Mouse (Mus musculus): ENCODE results near the gene Stab2.

Stab2 gene

DNA sequence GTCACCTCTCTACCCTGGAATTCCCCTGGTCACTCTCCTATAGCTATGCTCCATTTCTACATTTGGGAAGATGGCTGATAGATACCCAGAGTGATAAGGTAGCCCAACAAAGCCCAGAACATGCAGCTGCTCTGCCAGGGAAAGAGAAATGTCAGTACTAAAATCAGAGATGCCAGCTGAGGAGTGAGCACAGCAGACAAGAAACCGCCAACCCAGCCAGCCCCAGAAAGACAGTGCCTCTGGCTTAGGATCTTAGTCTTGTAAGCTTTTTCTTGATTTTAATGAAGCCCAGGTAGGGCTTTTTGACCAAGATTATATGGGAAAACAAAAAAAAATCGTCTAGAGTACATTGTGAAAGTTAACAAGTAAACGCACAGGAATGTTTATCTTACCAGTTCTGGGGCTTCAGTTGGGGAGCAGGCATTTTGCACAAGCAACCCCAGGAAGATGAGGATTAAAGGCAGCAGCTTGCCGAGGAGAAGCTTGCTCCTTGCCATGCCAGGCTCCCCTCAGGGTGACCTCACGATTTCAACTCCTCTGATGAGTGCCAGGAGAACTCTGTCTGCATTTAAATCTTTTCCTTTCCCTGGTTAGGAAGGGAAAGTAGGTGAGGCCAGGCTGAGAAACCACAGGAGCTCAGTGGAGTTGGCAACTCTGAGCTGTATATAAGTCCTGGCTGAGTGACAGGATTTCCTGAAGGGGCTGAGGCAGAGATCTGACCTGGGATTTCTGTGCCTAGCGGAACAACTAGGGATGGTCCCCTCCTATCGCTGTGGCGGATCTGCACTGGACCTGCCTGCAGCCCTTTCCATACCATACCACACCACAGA is at the start of gene Stab2:
TSS of gene Stab2 (minus strand) at position 641 of the 830 bp plus-strand sequence.
- DNase-seq (ENCODE audit: extremely low read depth, low read depth): no peak

DNA sequence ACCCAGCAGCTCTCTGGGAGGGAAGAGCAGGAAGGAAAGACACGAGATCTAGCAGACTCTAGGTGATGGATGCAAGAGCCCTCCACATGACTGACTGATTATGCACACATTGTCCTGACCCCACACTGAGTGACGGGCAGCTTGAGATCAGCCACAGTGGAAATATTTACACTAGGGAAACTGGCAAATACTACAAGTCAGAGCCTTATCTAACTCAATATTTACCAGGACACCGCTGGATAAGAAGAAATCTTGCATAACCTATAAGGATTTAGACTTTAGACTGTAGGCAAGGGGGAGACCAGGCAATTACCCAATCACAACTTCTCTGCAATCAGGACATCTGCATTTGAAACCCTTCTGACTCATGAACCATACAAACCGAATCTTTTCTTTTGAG is 43.9 kb upstream of the Stab2 start:
- DNase-seq (ENCODE audit: extremely low read depth, low read depth): no peak

DNA sequence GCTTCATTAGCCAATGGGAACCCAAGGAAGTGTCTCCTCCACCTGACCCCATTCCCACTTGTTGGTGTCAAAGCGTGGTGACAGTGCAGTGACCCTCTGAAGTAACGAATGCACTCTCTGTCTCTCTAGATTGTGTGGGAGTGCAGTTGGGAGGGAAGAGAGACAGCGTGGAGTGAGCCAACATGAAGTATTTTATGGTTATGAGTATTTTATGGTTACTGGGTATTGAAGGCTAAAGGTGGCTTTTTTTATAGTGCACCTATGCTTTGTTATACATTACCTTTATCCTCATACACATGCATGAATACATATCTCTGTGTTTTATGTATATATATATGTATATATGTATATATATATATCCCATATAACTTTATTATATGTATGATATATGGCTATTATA is 41.4 kb upstream of the Stab2 start:
- no peak for DNase-seq (ENCODE audit: extremely low read depth, low read depth)

DNA sequence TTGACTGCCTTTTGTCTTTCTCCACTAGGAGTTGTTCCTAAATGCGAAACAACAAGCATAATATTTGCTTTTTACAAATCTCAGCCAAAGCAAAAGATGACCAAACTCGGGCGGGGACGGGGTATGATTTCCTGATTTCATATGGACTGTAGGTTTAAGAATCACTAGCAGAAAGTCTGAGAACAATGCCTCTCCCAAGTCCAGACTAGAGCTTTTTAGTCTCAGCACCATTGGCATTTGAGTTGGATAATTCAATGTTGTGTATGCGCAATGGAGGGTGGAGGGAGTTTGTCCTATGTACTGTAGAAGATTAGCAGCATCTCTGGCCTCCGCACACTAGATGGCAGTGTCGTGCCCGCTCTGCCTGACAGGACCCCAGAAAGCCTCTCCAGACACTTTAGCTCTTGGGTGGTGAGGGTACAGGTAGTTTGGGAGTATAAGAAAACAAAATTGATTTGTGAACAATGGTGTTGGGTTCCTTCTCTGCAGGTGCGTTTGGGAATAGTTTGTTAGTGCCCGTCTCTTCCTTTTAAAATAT is 39.2 kb upstream of the Stab2 start:
- DNase-seq (ENCODE audit: extremely low read depth, low read depth): no peak

DNA sequence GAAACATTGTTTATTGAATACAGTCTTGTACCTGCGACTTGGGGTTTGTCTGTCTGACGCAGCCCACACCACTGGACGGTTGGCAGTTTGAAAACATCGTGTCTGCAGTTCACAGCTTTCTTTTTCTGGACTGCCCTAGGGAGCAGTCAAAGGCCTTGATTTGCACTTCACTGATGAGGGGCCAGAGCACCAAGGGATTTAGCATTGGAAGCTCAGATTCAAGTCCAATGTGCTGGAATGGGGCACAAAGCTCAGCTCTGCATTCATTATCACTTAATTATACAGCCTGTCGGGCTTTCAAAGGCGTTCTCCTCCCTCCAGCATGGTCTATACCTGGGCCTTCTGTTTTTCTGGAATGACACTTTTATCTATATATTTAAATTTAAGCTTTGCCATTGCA is 38.6 kb upstream of the Stab2 start:
- DNase-seq (ENCODE audit: extremely low read depth, low read depth): no peak

DNA sequence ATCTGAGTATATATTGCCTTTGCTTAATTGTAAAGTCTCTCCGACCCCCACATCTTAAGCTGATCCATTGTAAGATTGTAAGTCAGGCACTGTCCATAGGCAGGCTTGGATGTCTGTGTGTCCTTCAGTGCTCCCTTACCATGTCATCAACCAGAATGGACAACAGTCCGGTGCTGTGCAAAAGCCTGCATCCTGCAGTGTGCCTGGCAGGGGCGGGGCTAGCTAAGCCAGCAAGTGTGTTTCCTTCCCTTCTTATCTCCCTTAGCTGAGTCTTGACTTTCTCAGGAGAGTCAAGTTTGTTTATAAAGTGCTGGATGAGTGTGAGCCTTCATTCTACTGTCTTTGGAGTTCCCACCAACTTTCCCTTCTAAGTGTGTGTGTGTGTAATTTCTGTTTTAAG is 37.4 kb upstream of the Stab2 start:
- DNase-seq (ENCODE audit: extremely low read depth, low read depth): no peak

DNA sequence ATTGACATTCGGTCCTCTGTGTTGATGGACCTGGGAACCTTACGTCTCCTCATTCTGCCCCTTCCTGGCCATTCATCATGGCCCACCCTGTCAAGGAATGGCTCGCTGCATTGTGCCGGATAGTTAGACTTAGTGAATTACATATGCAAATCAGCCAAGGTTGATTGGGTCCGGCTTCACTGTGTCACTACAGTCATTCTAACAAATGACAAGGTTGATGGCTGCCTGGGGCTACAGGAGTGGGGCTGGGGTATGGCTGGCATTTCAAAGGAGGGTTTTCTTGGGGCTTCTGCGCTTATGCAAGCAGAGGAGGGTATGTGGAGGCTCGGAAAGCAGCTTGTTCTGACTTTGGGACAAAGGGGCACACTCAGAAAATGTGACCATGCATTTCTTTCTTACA is 33.4 kb upstream of the Stab2 start:
- no peak for DNase-seq (ENCODE audit: extremely low read depth, low read depth)

DNA sequence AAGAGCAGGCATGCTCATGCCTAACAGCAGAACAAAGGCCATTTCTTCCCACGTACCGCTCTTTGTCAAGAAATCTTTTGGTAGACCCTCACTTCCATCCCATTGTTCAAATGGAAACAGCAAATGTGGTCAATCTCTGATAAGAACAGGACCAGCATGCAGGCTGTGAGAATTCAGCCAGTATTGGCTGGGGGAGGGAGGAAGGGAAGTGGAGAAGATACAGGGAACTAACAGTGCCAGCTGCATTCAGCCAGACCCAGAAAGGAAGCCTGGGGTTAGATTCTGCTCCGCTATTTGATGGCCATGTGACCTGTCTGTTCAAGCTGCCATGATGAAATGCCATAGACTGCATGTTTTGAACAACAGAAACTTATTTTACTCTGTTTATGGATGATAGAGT is 32.0 kb upstream of the Stab2 start:
- no peak for DNase-seq (ENCODE audit: extremely low read depth, low read depth)

DNA sequence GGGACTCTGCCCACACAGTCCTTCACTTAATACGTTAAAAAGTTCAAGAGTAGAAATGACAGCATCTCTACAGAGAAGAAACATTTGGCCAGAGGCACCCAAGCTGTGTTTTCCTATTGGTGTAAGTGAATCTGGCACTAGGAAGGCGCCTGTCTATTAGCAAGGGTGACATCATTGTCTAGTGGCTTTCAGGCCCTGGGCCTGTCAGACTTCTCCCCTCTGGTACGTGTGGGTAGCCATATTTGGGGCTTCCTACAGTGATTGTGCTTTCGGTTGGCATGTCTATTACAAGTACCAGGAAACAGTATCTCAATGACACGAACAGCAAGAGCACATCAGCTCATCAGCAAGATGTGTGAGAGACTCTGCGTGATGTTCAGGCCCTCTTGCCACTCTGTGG is 31.5 kb upstream of the Stab2 start:
- DNase-seq (ENCODE audit: extremely low read depth, low read depth): no peak

DNA sequence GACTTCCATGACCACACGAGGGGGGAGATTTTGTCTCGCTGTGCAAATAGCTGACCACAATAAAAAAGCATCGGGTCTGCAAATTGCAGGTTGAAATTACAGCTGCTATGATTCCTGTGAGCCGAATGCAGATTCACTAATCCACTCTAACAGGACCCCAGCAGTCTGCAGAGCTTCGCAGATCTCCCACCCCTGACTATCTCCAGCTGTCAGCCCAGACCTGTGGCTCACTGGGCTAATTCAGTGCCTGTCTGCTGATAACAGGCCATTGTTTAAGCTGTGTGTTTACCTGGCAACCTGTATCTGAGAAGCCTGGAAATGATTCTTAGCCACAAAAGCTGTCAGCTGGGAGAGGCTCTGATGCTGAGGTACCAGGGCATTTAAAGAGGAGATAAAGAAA is 29.2 kb upstream of the Stab2 start:
- no peak for DNase-seq (ENCODE audit: extremely low read depth, low read depth)

DNA sequence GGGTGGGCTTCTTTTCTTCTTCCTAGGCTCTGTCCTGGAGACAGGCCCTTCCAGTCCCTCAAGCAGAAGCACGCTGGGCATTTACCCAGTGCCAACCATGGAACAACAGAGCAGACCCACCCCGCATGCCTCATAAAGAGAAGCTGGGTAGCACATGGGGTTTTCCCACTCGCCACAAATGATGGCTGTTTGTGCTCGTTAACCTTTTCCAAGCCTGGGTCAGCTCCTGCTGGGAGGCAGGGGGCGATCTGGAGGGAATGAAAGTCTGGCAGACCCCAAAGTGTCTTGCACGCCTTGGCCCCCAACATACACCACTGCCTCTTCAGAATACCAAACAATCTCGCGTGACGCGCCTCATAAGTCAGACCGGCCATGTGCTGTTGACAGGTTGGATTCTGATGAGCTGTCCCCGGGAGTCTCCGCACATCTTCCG is 28.5 kb upstream of the Stab2 start:
- DNase-seq (ENCODE audit: extremely low read depth, low read depth): no peak

DNA sequence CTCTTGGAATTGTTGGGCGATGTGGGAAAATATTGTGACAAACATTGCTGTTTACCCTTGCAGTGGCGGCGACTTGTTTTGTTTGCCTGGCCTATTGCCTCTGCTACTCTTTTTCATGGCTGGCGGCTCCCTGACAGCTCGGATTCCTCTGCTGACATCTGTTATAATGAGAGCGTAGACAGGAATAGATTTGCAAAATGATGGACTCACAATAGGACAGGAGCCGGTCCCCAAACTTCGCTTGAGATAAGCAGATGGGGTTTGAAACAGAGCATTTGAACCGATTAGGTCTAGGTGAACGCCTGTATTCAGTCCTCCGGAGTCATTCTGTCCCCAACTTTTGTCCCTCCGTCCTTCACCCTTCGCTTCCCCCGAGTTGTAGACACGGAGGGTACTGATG is 28.0 kb upstream of the Stab2 start:
- DNase-seq (ENCODE audit: extremely low read depth, low read depth): no peak

DNA sequence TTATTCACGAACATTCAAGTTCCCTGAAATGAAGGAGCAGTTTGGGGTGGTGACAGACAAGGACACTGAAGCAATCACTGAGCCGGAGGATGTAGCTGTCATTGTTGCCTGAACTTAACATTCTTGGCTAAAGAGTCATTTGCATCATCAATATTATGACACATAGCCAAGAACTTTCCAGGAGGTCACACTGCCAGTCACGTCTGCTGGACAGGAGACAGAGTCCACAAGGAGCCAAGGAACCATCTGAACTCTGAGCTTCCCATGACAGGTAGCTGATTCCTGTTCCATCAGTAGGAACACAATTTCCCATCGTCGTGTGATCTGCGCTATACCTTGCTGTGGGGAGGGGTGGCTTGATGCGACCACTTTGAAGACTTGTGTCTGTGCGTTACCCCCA is 24.9 kb upstream of the Stab2 start:
- DNase-seq (ENCODE audit: extremely low read depth, low read depth): no peak

DNA sequence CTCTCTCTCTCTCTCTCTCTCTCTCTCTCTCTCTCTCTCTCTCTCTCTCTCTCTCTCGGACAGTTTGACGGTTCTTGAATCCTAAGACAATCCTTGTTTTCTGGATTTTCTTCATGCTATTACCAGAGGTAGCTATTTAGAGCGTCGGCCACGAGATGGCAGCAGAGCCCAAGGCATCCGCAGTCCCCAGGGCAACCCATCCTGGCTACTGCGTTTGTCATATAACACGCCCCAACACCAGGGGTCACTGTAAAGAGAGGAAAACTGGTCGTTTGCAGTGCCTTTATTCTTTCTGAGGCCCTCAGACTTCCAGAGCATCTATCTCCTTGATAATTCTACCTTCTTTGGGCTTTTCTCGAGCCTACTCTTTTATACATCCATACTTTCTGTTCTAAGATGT is 17.1 kb upstream of the Stab2 start:
- peak; percentile 51 for DNase-seq (ENCODE audit: extremely low read depth, low read depth)

DNA sequence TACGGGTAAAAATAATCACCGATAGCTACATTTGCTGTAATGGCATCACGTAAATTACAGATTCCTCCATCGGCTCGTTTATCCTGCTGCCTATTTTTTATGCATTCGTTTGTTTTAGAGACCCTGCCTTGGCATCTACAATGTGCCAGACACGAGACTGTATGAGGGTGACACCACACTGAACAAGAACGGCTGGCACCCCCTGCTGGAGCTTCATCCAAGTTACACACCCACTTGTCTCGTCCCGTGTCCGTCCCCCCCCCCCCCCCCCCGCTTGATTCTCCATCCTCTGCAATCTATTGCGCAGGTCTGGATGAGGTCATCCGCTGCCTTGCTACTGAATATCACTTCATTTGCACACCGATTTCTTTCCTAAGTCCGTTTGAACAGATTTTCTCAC is 12.9 kb upstream of the Stab2 start:
- no peak for DNase-seq (ENCODE audit: extremely low read depth, low read depth)

DNA sequence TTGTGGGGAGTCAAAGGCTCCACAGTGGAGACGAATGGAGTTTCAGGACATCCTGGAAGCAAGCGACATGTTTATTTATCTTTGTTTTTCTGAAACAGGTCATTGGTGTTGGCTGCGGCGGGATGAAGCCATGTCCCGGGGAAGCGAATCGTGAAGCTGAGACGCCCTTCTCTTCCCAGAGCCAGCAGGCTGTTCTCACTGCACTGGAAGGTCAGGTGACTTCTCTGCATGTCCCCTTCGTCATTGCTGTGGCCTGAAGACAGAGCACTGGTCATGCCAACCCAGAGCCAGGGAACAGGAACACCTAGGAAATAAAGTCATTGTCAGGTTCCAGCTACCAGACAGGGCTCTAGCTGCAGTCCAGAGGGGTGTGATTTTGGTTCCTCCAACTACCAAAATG is 11.1 kb upstream of the Stab2 start:
- no peak for DNase-seq (ENCODE audit: extremely low read depth, low read depth)

DNA sequence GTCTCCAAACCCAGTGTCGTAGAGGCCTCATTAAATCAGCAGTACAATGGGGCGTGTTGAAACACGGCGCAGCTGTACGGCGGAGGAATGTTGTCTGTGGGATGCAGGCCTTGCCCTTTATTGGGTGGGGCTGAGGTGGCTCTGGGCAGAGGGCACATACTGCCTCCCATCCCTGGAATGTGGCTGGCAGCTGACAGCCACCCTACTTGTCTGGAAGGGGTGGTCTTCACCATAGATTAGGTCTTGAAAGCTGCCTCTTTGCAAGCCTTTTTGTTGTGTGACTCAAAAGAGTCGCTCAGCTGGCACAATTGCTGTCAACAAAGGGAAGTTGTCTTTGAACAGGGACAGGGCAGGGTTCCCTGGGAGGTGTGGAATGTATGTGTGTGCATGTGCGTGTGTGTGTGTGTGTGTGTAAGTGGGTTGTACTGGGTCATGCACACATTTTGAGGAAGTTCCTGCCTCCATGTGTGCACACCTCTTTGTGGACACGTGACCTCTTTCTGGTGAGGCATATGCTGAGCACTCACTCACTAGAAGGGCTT is 8.4 kb upstream of the Stab2 start:
- no peak for DNase-seq (ENCODE audit: extremely low read depth, low read depth)

DNA sequence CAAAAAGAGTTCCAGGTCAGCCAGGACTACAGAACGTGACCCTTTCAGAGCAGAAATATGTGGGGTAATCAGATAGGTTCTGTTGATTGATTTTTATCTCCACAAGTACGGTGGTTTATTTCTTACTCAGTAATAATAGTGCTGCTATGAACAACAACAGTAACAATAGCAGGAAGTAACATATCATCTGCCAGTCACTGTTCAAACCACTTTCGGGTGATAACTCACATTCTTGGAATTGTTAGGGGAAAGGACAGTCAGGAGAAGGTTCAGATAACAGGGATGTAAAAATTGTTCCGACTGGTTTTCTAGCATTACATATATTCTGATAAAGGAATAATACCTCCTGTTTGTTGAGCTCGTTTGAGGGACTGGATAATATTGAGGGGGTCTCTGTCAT is 7.6 kb upstream of the Stab2 start:
- DNase-seq (ENCODE audit: extremely low read depth, low read depth): no peak

DNA sequence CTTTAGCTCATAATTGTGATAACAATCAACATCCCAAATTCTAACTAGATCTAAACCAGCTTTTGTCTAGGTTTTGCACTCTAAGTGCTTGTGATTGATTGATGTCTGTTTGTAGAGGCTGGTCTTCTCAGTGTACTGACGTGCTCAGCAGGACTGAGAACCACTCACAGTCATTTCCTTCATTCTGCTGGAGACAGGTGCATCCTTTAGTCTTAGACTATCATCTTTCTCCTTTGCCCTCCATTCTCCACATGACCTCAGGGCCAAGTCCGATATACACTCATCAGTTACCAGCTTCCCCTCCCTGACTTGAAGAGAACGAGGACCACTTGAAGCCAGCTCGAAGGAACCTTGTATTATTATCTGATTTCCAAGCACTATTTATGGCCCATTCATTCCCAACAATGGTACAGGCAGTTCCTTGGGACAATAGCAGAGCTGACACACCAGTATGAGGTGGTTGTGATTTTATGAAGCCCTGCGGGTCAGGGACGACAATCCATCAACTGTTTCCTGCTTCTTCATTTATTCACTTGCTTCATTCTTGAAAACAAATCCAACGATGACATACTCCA is 6.7 kb upstream of the Stab2 start:
- no peak for DNase-seq (ENCODE audit: extremely low read depth, low read depth)

DNA sequence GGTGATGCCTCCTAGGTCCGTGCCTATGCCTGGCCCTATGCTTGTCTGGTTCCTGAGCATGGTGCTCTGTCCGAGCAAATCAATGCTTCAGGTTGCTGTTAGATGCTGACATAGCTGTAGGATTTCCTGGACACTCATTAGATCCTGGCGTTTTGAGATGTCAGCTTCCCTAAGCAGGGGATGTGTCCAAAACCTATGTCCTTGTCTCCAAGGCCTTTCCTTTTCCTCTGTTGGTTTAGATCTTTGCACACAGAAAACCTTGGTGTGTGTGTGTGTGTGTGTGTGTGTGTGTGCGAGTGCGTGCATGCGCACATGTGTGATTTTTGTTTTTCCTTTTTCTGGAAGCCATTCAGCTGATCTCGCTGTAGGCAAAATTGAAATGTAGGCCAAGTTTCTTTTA is 4.3 kb upstream of the Stab2 start:
- no peak for DNase-seq (ENCODE audit: extremely low read depth, low read depth)

DNA sequence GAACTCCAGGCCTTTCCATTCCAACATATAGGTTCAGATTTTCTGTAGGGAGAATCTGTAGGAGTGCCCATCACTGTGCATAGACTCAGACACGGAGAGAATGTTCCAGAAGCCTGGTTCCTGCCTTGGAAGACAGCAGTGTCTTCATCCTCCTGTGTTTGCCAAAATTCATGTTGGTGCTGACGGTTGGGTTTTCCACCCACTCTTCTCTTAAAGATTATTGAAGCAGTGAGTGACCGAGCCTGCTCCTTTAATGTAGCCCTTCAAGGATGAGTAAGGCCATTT is 332 bp upstream of the Stab2 start:
- no peak for DNase-seq (ENCODE audit: extremely low read depth, low read depth)

DNA sequence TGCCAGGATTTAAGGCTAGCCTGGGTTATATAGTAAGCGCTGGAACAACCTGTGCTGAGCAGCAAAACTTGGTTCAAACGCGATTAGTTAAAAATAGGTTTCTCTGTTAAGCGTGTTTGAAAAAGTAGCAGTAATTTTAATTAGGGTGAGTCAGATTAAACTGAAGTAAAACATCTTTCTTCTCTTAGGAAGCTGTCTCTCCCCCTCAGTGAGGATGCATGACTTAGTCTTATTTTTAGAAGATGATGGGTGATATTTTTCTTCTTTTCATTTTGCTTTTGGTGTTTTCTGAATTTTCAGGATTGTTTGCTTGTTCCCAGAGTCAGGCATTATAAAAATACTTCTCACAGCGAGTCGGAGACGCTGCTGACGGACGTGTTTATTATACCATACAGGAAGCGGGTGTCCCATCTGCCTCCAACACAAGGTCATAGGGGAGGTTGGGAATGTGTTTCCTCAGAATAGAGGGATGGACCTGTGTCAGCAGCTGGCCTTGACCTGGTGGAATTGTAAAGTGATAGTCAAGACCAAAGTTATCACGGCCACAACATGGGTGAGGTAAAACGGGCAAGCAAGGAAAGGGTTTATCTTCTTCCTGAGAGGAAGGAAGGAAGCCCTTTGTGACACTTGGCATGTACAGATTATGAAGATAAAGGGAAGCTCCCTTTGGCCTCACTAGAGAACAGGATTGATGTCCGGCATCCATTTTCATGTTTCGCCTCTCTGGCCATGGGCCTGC is 15.4 kb downstream of the Stab2 start:
- no peak for DNase-seq (ENCODE audit: extremely low read depth, low read depth)

Measured in MEL-GATA-1-ER (cell line).